Mouse (Mus musculus) brown adipose tissue, adult 24 weeks (tissue): ENCODE results near the gene Glcci1. TPM values are rescaled to one million over a fixed set of nuclear protein-coding genes. Genes with fewer than 3 reads are reported as not detected.
"Not testable (repeated sequence)": the region's sequence is repeated elsewhere in the genome, so short reads cannot be mapped to it uniquely, and the experiment has no call there.

Experiments
- H3K27ac ChIP-seq: fragments of 200-500 bp; replicated peaks from 2 replicates; pipeline ENCODE4 v1.5.1; 2012; ENCODE audit warnings: low read depth, mild to moderate bottlenecking, low read length
- H3K4me1 ChIP-seq: fragments of 200-500 bp; 2 replicates; pipeline ENCODE4 v1.6.1; 2012; ENCODE audit warnings: low read length, mixed read lengths; ENCODE audit not compliant: control insufficient read depth, insufficient read depth, insufficient read length
- H3K4me3 ChIP-seq: fragments of 200-500 bp; 2 replicates; pipeline ENCODE4 v1.5.1; 2012; ENCODE audit warnings: low read depth, mild to moderate bottlenecking, low read length, moderate library complexity; ENCODE audit not compliant: insufficient read depth
- polyA plus RNA-seq: library from polyadenylated mRNA; stranded (reverse); fragments of >200 nt; gene quantifications from 2 replicates; pipeline ENCODE4 v1.2.4, GENCODE M21; 2012; ENCODE audit not compliant: missing spikeins, insufficient read depth, insufficient read length

Gene Glcci1
- polyA plus RNA-seq, 1 experiment = 5.2 TPM

DNA sequence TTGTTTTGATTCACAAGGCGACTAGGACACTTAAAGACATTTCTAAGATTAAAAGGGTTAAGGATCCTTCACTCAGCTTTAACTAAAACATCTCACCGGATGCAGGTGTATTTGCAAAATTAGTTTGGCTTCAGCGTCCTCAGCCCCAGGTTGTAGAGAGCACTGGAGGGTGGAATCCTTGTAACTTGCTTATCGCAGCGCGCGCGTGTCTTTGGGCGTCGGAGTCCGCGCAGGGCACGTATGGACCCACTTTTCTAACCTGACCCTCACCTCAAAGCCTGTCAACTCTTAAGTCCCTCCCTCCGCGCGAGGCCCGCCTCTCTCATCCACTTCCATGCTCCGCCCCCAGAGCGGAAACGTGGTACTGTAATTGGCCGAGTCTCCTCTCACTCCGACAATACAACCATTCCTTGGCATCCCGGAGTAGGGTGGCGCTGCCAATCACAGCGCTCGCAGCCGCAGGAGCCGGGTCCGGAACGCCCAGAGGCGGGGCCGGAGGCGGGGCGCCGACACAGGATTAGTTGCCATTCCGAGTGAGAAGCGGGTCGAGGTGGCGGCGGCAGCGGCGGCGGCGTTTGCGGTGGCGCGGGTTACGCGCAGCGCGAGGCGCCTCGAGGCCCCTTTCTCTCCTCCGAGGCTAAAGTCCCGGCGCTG, 390 bp upstream of the Glcci1 start:
- H3K4me1 ChIP-seq = peaks cover 3% of the 10 kb centered on the region; the same call in 1 of the 2 replicates
- H3K27ac ChIP-seq = peak overlapping the region; percentile 79
- H3K4me3 ChIP-seq = peak overlapping the region; percentile 79

DNA sequence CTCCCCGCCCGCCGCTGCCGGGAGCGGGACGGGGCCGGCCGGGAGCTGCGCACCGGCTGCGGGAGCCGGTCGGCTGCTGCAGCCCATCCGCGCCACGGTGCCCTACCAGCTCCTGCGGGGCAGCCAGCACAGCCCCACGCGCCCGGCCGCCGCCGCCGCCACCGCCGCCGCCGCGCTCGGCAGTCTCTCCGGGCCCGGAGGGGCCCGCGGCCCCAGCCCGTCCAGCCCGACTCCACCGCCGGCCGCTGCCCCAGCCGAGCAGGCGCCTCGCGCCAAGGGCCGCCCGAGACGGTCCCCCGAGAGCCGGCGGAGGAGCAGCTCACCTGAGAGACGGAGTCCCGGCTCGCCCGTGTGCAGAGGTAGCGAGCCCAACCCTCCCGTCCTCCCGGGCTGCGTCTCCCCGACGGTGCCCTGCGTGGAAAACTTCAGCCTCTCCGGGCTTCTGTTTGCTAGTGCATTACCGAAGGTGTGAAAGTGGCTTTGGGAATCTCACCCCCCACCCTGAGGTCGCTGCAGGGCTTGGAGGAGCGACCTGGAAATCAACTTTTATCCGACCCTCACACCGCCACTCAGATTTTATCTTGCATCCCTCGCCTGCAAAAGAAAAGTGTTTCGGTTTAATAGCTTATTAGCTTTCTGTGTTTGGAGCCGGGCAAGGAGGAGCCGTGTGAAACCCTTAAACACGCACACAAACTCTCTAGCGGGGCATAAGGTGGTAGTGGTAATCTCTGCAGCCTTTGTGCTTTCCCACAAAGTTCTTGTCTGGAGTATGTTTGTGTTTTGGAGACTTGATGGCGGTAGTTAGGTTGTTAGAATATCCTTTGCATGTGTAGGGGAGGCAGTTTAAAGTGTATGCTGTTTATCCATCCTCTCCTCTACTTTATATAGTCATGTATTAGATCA, 812 bp downstream of the Glcci1 start:
- peak overlapping the region; percentile 5 for H3K27ac ChIP-seq
- peak overlapping the region; percentile 98 for H3K4me3 ChIP-seq
- H3K4me1 ChIP-seq = peaks cover 3% of the 10 kb centered on the region; the same call in 1 of the 2 replicates

DNA sequence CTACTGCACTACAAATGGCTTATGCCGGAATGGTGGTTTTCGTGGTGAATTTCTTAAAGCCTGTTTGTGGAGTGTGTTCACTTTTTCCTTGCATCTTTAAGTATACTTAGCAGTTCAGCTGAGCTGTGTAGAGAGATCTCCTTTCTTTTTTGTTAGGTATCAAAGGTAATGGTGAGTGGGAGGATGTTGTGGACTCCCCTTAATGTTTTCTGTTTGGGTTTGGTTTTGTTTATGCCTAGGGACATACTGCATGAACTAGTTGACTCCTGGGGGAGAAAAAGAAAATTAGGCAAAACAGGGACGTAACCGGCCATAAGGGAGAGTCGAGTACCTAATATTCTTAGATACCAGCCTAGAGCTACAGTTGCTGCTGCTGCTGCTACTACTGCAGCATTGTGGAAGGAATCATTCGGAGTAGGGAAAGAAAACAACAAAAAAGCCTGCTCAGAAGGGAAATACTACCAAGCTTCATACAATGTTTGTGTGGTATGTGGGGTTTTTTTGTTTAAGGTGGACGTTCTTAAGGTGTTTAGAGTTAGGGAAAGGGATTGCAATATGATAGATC, 1.5 kb downstream of the Glcci1 start:
- H3K4me3 ChIP-seq = peak overlapping the region; percentile 98
- no peak overlapping the region for H3K27ac ChIP-seq

DNA sequence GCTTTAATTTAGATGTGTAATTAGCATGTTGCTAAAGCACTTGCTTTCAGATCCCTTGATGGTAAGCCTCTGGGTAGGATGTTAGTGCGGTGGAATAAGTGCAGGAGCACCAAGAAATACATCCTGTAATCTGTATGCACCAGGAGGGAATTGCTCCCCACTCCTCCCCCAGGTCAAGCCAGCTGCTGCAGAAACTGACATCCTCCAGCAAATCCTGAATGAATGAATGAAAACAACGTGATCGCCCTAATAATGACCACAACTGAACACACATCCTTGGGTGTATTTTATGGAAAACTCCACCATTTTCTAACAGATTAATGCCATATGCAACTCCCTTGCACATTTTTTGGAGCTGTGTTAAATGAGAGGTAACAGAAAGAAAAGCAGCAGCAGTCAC, 2.0 kb downstream of the Glcci1 start:
- Histone ChIP-seq H3K4me3 (peak overlapping the region; percentile 98), H3K4me1 (peaks cover 3% of the 10 kb centered on the region), H3K27ac (no peak overlapping the region)

More for the DNA sequence above, 1.5 kb downstream of the Glcci1 start:
- peaks cover 3% of the 10 kb centered on the region for H3K4me1 ChIP-seq

DNA sequence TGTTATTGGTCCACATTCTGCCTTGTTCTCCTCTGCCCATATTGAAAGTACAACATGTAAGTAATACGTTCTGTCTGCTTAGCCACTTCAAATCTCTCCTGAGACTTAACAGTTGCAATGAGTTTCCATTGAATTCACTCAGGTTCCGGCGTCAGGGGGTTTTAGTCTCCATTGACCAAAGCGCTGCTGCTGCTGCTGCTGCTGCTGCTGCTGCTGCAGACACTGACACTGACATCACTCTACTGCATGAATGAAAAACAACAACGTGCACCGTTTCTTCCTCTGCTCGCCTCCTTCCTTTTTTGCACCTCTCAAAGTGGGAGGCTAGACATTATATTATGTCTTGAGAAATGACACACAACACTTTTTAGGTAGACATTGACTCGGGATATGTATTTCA, 3.0 kb downstream of the Glcci1 start:
- no peak overlapping the region for H3K27ac ChIP-seq
- H3K4me3 ChIP-seq = peak overlapping the region; percentile 43
- H3K4me1 ChIP-seq = peaks cover 3% of the 10 kb centered on the region

DNA sequence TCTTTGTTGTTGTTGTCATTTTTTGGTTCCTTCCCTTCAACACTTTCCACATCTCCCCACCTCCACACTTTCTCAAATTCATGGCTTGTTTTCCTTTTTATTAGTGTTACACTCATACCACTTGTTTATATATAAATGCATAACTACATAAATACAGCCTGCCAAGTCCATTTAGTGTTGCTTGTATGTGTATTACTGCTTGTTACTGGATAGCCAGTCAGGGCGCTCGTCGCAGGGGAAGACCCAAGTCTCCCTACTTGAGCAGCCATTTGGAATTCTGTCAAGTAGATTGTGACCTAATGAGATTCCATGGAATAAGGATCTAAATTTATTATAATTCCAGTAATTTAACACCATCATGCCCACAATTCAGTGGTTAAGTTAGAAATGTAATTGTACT, 10.3 kb downstream of the Glcci1 start:
- H3K27ac ChIP-seq = no peak overlapping the region
- H3K4me3 ChIP-seq = no peak overlapping the region
- no peaks in the 10 kb centered on the region; the same call in 1 of the 2 replicates for H3K4me1 ChIP-seq

DNA sequence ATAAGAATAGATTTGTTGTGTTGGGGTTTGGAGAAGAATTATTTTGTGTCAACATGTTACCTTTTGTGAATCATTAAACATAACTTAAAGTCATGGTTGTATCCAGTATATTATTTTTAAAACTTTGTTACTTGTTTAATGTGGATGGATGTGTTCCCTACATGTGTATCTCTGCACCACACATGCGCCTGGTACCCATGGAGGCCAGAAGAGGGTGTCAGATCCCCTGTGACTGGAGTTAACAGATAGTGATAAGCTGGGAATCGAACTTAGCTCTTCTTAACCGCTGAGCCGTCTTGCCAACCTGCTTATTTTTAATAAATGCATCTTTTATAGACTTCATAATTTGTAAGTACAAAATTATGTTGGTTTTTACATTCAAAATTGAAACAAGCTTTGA, 11.8 kb downstream of the Glcci1 start:
- H3K27ac ChIP-seq = no peak overlapping the region
- no peak overlapping the region for H3K4me3 ChIP-seq
- H3K4me1 ChIP-seq = no peaks in the 10 kb centered on the region

DNA sequence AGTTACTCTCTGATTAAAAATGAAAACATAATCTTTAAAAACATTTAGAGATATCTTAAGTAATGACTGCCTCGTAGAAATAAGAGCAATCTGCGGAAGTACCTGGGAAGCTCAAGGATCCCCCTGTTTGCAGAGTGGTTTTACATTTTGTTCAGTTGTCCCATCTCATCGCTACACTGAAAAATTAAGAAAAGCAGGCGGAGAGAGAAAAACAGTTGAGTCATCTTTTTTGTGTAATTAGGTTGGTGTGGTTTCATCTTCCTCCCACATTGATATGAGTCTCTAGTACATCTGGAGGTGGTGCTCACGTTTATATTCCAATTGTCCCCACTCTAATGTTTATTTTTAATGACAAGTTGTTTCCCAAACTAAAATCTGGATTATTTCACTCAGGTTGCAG, 15.3 kb downstream of the Glcci1 start:
- Histone ChIP-seq H3K4me3 (no peak overlapping the region), H3K27ac (no peak overlapping the region), H3K4me1 (no peaks in the 10 kb centered on the region)

DNA sequence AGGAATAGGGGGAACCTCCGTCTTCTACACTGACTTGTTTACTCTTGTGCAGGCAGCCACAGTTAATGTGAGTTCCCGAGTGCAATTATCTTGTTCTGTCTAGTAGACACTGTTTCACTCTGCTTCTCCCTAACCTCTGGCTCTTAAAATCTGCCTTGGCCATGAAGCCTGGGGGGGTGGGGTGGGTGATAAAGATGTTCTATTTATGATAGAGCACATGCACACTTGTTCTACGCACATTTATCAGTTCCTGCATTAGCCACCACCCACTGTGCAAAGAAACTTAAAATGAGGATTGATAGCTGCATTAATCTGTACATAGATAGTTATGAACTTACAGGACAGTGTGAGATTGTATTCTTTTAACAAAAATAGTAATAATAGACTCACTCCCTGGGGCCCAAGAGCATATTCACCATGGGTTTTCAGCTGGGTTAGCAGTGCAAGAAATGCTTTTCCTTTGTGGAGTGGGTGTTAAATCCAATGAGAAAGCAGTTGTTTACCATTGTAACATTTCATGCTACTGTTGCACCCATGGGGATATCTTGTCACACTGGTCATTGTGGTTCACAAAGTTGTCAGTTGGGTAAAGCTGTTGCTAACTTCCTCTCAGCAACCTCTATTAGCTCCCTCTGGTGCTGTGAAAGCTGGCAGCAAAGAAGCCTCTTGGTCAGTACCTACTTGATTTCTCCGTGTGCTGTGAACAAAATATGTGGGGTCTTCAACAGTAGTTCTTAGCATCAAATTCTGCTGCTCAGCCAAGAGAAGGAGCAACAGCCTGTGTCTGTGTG, 21.9 kb downstream of the Glcci1 start:
- Histone ChIP-seq H3K27ac (no peak overlapping the region), H3K4me1 (no peaks in the 10 kb centered on the region), H3K4me3 (no peak overlapping the region)

DNA sequence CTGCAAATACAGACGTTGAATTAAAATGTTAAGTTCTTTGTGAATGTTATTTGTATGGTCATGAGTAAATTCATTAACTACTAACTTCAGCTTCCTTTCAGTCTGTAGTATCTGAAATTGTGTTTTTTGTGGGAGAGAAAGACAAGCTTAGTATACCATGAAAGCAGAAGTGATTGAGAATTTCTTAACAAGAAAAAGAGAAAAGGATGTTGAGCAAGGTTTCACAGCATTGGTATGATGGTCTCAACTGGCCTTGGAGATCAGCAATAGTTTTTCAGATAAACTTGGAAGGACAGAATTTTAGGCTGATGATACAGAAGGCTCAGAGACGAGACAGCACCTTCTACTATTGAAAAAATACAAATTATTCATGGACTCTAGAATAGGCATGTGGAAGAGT, 27.5 kb downstream of the Glcci1 start:
- Histone ChIP-seq H3K27ac (no peak overlapping the region), H3K4me3 (no peak overlapping the region), H3K4me1 (no peaks in the 10 kb centered on the region)

DNA sequence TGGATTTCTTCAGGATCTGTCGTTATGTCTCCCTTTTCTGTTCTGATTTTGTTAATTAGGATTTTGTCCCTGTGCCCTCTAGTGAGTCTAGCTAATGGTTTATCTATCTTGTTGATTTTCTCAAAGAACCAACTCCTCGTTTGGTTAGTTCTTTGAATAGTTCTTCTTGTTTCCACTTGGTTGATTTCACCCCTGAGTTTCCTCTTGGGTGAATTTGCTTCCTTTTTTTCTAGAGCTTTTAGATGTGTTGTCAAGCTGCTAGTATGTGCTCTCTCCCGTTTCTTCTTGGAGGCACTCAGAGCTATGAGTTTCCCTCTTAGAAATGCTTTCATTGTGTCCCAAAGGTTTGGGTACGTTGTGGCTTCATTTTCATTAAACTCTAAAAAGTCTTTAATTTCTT, 32.1 kb downstream of the Glcci1 start:
- not testable (repeated sequence) for H3K4me3 ChIP-seq, H3K4me1 ChIP-seq, H3K27ac ChIP-seq

DNA sequence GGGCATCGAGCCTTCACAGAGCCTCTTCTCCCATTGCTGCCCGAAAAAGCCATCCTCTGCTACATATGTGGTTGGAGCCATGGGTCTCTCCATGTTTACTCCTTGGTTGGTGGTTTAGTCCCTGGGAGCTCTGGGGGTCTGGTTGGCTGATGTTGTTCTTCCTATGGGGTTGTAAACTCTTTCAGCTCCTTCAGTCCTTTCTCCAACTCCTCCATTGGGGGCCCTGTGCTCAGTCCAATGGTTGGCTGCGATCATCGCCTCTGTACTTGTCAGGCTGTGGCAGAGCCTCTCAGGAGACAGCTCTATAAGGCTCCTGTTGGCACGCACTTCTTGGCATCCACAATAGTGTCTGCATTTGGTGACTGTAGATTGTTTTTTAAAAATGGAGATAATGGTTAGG, 35.4 kb downstream of the Glcci1 start:
- Histone ChIP-seq H3K4me3 (no peak overlapping the region), H3K4me1 (no peaks in the 10 kb centered on the region), H3K27ac (no peak overlapping the region)

DNA sequence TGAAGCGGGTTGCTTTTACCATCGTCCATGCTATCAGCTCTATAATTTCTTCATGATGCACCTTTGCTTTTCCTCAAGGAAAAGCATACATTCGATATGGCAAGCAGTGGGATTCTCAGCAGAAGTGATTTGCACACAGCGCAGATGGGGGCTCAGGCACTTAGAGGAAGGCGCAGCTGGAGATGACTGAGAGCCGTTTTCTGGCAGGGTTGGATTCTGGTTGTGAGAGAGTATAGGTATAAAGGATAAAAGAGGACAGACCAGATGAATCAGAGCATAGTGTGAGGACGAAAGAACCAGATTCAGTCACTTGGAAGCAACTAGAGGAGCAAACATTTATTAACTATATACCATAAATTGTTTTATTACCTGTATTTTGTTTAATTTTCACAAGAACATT, 36.4 kb downstream of the Glcci1 start:
- H3K27ac ChIP-seq = no peak overlapping the region
- no peak overlapping the region for H3K4me3 ChIP-seq
- no peaks in the 10 kb centered on the region for H3K4me1 ChIP-seq

DNA sequence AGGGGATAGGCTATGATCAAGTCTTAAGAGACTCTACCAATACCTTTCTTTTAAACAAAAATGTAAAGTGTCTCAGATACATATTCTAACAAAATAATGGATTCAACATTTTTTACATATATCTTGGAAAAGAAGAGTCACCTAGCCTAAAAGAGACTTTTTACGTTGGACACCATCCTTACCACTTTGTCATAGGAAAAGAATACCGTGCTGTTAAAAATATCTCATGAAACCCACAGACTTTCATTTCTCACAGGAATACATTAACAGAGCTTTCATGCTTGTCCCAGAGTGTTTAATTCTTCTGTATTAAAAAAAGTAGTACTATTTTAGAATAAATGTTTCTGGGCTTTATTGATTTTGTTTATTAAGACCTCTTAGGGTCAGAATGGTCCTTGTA, 41.8 kb downstream of the Glcci1 start:
- Histone ChIP-seq H3K27ac (no peak overlapping the region), H3K4me3 (no peak overlapping the region), H3K4me1 (no peaks in the 10 kb centered on the region)
